Mouse (Mus musculus) limb, embryonic 10.5 days (tissue): ENCODE measurements around the gene Lrp5. TPM values are rescaled to one million over a fixed set of nuclear protein-coding genes. Genes with fewer than 3 reads are reported as not detected.
A peak's percentile ranks its signal among the peaks of the same experiment; 100 is the strongest.

Experiments
- DNase-seq: peaks from one replicate; pipeline ENCODE4 v3.0.0-alpha.2; 2017; ENCODE audit warnings: low spot score
- H3K27ac ChIP-seq: fragments of 300-500 bp; sonication (generic); 2 replicates; pipeline ENCODE4 v1.5.1; 2016; ENCODE audit warnings: mild to moderate bottlenecking
- H3K27me3 ChIP-seq: fragments of 300-500 bp; sonication (generic); 2 replicates; pipeline ENCODE4 v1.6.1; 2016; ENCODE audit warnings: low read depth, mild to moderate bottlenecking; ENCODE audit not compliant: poor library complexity, severe bottlenecking
- H3K36me3 ChIP-seq: fragments of 300-500 bp; sonication (generic); 2 replicates; pipeline ENCODE4 v1.6.1; 2016; ENCODE audit warnings: mild to moderate bottlenecking, moderate library complexity
- H3K4me1 ChIP-seq: fragments of 300-500 bp; sonication (generic); 2 replicates; pipeline ENCODE4 v1.6.1; 2016
- H3K4me3 ChIP-seq: fragments of 300-500 bp; sonication (generic); 2 replicates; pipeline ENCODE4 v1.5.1; 2016; ENCODE audit warnings: mild to moderate bottlenecking, moderate library complexity
- H3K9me3 ChIP-seq: fragments of 300-500 bp; sonication (generic); replicated peaks from 2 replicates; pipeline ENCODE4 v1.6.1; 2016; ENCODE audit warnings: mild to moderate bottlenecking
- WGBS: fragments of 180-500 bp; shearing (Covaris S2); methylation state at CpG from one replicate; pipeline ENCODE4 v1.1.7; 2016; 5-methylcytosine and 5-hydroxymethylcytosine counted together
- polyA plus RNA-seq: library from polyadenylated mRNA; unstranded; fragments of >200 nt; fragmentation: Nextera tagmentation; extraction: Ambion mirVana; gene quantifications from 2 replicates; pipeline ENCODE4 v1.2.1, GENCODE M21; 2016

Gene Lrp5
- 6.6 and 8.2 TPM in 2 replicates for polyA plus RNA-seq

DNA sequence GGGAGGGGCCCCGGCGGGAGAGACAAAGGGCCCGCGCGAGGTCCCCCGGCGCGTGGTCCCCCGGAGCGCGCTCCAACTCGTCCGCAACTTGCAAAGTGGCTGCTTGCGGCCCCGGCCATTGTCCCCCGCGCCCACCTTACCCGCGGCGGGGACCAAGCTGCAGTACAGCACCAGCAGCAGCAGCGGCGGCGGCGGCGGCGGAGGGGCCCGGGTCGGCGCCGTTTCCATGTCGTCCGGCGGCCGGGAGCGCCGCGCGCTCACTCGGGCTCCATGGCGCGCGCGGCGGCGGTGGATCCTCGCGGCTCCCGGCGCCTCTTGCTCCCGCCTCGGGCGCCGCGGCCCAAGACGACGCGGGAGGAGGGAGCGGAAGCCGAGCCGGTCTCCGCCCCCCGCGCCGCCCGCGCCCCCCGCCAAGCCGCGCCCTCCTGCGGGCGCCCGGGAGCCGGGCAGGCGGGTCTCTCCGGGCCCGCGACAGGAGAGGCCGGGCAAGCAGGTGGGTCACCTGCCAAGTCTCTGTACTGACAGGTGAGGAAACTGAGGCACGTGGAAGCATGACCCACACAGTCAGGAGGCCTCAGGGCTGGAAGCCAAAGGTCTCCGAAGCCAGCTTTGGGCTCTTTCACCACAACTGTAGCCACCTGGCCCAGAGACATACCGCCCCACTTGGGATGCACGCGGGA, at the start of gene Lrp5:
Gene Lrp5, minus strand, starts transcription at position 350 of the 680 bp plus-strand sequence.
- H3K27ac ChIP-seq = peak within 1 kb of the TSS; percentile 99
- H3K9me3 ChIP-seq = no peaks in the 10 kb centered on the region
- 1% methylated on average over 80 of the region's 83 CpGs for WGBS
- H3K4me1 ChIP-seq = peaks cover 63% of the 10 kb centered on the region
- H3K4me3 ChIP-seq = peak within 1 kb of the TSS; percentile 95
- DNase-seq = peak; percentile 72
- no peaks in the 10 kb centered on the region for H3K27me3 ChIP-seq
- 0 out of 2 replicates have a peak, but pooled peaks cover 3% of the 10 kb centered on the region for H3K36me3 ChIP-seq

DNA sequence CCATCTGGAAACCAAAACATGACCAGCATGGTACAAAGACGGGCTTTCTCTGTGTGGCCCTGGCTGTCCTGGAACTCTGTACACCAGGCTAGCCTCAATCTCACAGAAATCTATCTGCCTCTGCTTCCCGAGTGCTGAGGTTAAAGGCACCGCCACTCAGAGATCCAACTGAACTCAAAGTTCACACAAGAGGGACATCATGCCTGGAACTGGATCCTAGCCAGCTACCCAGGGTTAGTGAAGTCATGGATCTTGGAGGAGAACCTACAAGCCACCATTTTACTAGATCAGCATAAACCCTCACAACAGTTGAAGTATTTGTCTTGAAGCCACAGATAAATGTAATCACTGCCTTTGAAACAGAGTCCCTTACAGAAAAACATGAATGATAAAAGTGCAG, 49.6 kb upstream of the Lrp5 start:
- 90% methylated on average over 3 of the region's 3 CpGs for WGBS
- no peaks in the 10 kb centered on the region for H3K36me3 ChIP-seq
- H3K4me3 ChIP-seq = no peak overlapping the region
- H3K27ac ChIP-seq = no peak overlapping the region
- DNase-seq = no peak
- H3K9me3 ChIP-seq = no peaks in the 10 kb centered on the region
- H3K27me3 ChIP-seq = no peaks in the 10 kb centered on the region
- H3K4me1 ChIP-seq = no peaks in the 10 kb centered on the region

DNA sequence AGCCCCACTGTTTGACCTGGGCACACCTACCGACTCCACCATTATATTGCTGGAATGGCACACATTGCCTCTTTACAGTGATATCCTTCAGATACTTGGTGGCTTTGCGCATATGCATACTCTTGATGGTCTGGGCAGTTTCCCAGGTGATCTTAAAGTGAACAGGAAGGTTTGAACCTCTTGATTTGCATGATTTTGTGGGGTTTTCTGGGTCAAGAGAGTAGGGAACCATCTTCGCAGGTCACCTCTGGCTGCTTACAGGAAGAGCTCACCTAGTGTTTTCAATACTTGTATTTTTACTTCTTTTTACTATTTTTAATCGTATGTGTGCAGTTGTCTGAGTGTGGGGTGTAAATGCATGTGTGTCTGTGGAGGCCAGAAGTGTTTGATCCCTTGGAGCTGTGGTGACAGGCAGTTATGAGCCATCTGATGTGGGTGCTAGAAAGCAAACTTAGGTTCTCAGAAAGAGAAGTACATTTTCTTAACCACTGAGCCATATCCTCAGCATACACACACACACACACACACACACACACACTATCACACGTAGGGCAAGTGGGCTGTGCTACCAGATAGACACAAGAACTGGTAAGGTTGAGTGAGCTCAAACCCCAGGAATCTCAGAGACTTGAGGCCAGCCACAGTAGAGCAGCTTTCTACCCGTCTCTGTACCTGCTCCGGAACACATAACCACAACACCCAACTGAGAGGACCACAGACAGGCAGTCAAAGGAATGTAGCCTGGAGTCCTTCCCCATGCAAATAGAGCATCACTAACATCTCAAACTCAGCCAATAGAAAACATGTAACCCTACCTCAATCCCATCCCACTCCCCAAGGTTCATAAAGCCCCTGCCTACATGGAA, 44.6 kb upstream of the Lrp5 start:
- Histone ChIP-seq H3K27me3 (no peaks in the 10 kb centered on the region), H3K4me3 (no peak overlapping the region), H3K27ac (no peak overlapping the region), H3K36me3 (no peaks in the 10 kb centered on the region), H3K4me1 (no peaks in the 10 kb centered on the region), H3K9me3 (no peaks in the 10 kb centered on the region)
- WGBS = 86% methylated on average over 7 of the region's 7 CpGs
- DNase-seq = no peak

DNA sequence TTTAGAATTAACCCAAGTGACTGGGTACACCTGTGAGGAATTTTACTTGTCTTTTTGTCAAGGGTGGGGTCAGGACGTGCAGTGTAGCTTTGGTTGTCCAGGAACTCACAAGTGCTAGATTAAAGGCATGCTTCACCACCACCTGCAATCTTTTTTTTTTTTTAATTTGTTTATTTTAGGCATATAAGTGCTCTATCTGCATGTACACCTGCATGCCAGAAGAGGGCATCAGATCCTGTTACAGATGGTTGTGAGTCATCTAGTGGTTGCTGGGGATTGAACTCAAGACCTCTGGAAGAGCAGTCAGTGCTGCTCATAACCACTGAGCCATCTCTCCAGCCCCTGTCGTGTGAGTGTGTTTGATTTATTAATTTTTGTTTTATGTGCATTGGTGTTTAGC, 42.5 kb upstream of the Lrp5 start:
- H3K9me3 ChIP-seq = no peaks in the 10 kb centered on the region
- no peaks in the 10 kb centered on the region for H3K4me1 ChIP-seq
- no peak for DNase-seq
- no peaks in the 10 kb centered on the region for H3K27me3 ChIP-seq
- no peak overlapping the region for H3K27ac ChIP-seq
- no peak overlapping the region for H3K4me3 ChIP-seq
- 66% methylated on average over 2 of the region's 2 CpGs for WGBS
- H3K36me3 ChIP-seq = no peaks in the 10 kb centered on the region

DNA sequence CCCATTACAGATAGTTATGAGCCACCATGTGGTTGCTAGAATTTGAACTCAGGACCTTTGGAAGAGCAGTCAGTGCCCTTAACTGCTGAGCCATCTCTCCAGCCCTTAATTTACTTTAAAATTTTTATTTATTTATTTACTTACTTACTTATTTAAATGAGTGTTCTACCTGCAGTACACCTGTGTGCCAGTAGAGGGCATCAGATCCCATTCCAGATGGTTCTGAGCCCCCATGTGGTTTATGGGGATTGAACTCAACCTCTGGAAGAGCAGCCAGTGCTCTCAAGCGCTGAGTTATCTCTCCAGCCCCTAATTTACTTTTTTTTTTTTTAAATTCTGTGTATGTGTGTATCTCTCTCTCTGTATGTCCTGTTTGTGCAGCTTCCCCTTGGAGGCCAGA, 38.4 kb upstream of the Lrp5 start:
- no peaks in the 10 kb centered on the region for H3K36me3 ChIP-seq
- 32% methylated on average over 1 of the region's 1 CpGs for WGBS
- H3K9me3 ChIP-seq = no peaks in the 10 kb centered on the region
- H3K4me1 ChIP-seq = peaks cover 4% of the 10 kb centered on the region; the same call in 1 of the 2 replicates
- H3K4me3 ChIP-seq = no peak overlapping the region
- H3K27ac ChIP-seq = no peak overlapping the region
- H3K27me3 ChIP-seq = no peaks in the 10 kb centered on the region
- DNase-seq = peak; percentile 60

DNA sequence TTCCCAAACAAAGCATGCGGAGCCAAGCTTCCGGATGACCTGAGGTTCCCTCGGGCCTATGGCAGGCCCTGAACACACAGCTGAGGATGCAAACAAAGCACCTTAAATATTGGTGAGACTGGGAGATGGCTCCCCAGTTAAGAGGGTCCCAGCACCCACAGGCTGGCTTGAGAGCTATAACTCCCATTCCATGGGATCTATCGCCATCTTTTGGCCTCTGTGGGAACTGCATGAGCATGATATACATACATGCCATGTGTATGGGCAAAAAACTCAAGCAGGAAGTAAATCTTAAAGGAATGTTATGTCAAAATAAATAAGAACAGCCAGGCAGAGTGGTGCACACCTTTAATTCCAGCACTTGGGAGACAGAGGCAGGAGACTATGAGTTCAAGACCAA, 37.5 kb upstream of the Lrp5 start:
- H3K36me3 ChIP-seq = no peaks in the 10 kb centered on the region
- no peaks in the 10 kb centered on the region for H3K27me3 ChIP-seq
- peaks cover 12% of the 10 kb centered on the region for H3K4me1 ChIP-seq
- H3K9me3 ChIP-seq = no peaks in the 10 kb centered on the region
- H3K4me3 ChIP-seq = no peak overlapping the region
- DNase-seq = no peak
- WGBS = 79% methylated on average over 4 of the region's 4 CpGs
- no peak overlapping the region for H3K27ac ChIP-seq

DNA sequence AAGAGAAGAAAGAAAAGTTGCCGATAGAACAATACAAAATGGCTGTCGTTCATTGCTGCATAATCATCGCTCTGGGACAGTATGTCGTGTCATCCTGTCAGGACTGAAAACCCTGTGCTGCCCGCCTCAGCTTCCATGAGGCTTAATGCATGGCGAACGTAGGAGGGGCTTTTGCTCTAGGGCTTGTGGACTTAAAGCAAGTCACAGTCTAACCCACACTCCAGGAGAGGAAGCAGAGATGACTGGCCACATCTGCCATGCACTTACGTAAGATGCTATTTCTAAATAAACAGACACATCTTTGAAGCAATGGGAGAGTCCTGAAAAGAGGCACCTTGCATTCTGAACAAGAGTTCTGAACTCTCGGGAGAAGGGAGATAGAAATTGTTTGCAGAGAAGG, 36.8 kb upstream of the Lrp5 start:
- Histone ChIP-seq H3K27me3 (no peaks in the 10 kb centered on the region), H3K4me3 (no peak overlapping the region), H3K9me3 (no peaks in the 10 kb centered on the region), H3K36me3 (peaks cover 6% of the 10 kb centered on the region), H3K4me1 (peaks cover 17% of the 10 kb centered on the region), H3K27ac (no peak overlapping the region)
- WGBS = 96% methylated on average over 9 of the region's 9 CpGs
- DNase-seq = no peak

DNA sequence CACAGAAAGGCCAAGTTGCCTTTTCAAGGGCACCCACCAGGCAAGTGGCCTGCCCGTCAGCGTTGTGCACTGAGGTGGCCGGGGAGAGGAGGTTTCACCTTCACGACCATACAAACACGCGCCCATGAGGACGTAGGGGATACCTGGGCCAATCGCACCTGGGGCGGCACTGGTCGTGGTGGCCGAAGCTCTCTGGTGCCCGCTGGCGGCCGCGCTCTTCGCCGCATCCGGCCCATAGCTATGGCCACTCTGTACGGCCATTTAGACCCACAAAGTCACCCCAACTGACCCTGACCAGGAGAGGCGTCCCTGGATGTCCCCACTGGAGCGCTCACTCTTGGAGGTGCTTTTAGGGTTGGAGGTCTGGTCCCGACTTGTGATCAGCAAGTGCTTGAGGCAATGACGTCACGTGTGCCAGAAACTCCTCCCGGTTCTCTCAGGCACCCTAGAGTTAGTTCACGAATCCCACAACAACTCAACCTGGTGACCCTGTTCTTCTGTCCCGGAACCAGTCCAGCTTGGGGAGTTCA, 33.1 kb upstream of the Lrp5 start:
- DNase-seq = peak; percentile 79
- H3K4me3 ChIP-seq = peak overlapping the region; percentile 49
- H3K27me3 ChIP-seq = no peaks in the 10 kb centered on the region
- peaks cover 17% of the 10 kb centered on the region for H3K4me1 ChIP-seq
- 2% methylated on average over 27 of the region's 27 CpGs for WGBS
- peak overlapping the region; percentile 65 for H3K27ac ChIP-seq
- peaks cover 43% of the 10 kb centered on the region for H3K36me3 ChIP-seq
- no peaks in the 10 kb centered on the region for H3K9me3 ChIP-seq

DNA sequence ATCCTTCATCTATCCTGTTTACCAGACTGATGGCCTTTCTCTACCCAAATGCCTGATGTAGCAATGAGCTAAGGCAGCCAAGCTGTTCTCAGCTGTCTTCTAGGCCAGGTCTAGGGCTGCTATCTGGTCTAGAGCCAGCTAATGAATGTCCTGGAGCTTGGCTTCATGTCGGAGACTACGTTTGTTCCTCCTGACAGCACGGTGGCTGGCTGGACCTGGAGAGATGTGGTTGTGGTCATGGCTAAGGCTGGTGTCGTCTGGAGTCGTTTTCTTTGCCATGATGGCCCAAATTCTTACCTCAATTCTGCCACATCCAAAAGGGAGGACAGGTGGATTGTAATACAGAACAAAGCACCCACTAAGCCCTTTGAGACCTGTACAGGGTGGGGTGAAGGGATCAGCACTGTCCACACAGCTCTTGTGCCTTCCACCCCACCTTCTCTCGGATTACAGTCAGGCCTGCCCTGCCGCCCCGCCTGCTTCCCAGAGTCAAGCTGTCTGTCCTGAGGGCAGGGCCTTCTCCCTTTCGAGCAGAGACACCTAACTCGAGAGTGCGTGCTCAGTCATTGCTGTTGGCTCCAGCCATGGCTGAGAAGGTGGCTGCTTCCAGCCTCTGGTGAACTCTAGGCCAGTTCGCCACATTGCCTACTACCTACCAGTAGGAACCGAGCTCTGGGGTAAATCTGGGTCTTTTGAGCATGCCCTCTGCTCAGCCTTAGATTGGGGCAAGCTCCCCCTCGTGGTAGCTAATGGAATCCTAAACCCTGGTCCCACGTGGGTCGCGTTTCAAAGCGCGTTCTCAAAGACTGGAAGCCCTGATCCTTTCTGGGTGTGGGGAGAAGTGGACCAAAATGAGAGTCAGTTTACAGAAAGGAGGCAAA, 32.4 kb upstream of the Lrp5 start:
- peak overlapping the region; percentile 65 for H3K27ac ChIP-seq
- WGBS = 38% methylated on average over 19 of the region's 19 CpGs

DNA sequence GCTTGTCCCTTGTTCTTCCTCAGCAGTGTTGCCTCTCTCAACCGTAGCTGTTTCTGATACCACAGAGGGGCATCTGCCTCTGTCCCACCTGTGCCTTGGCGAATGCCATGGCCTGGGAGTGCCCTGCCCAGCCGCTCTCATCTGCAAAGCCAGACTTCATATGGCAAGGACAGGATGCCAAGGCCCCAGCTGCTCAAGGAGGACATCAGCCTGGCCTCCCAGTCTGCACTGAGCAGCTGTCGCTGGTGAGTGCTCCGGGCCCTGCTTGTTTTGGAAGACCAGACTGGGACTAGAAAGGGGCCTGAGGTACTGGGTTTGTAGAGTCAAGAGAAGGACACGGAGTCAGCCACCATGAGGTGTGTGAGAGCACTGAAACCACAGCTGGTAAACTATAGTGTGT, 28.0 kb upstream of the Lrp5 start:
- H3K36me3 ChIP-seq = peaks cover 63% of the 10 kb centered on the region
- H3K27me3 ChIP-seq = no peaks in the 10 kb centered on the region
- no peaks in the 10 kb centered on the region for H3K9me3 ChIP-seq
- DNase-seq = no peak
- H3K27ac ChIP-seq = no peak overlapping the region
- 93% methylated on average over 6 of the region's 6 CpGs for WGBS
- H3K4me3 ChIP-seq = no peak overlapping the region
- H3K4me1 ChIP-seq = peaks cover 12% of the 10 kb centered on the region

More for the DNA sequence above, 32.4 kb upstream of the Lrp5 start:
- H3K27me3 ChIP-seq = no peaks in the 10 kb centered on the region
- H3K36me3 ChIP-seq = peaks cover 51% of the 10 kb centered on the region
- H3K4me3 ChIP-seq = peak overlapping the region; percentile 49
- peaks cover 17% of the 10 kb centered on the region for H3K4me1 ChIP-seq
- DNase-seq = peak; percentile 78
- no peaks in the 10 kb centered on the region for H3K9me3 ChIP-seq

DNA sequence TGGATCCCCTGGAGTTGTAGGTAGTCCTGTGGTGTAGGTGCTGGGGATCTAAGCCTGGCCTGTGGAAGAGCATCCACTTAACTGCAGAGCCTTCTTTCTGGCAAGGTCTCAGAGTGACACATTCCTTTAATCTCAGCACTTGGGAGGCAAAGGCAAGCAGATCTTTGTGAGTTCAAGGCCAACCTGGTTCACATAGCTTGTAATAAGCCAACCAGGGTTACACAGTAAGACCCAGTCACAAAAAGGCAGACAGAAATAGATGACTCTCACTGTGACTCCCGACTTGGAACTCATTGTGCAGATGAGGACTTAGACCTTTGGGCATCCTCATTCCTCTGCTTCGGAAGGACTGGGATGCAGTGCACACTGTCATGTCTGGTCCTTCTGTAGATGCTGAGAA, 24.1 kb upstream of the Lrp5 start:
- 91% methylated on average over 2 of the region's 2 CpGs for WGBS
- Histone ChIP-seq H3K9me3 (no peaks in the 10 kb centered on the region), H3K4me3 (no peak overlapping the region), H3K36me3 (peaks cover 30% of the 10 kb centered on the region), H3K4me1 (peaks cover 17% of the 10 kb centered on the region), H3K27me3 (no peaks in the 10 kb centered on the region), H3K27ac (no peak overlapping the region)
- DNase-seq = no peak

DNA sequence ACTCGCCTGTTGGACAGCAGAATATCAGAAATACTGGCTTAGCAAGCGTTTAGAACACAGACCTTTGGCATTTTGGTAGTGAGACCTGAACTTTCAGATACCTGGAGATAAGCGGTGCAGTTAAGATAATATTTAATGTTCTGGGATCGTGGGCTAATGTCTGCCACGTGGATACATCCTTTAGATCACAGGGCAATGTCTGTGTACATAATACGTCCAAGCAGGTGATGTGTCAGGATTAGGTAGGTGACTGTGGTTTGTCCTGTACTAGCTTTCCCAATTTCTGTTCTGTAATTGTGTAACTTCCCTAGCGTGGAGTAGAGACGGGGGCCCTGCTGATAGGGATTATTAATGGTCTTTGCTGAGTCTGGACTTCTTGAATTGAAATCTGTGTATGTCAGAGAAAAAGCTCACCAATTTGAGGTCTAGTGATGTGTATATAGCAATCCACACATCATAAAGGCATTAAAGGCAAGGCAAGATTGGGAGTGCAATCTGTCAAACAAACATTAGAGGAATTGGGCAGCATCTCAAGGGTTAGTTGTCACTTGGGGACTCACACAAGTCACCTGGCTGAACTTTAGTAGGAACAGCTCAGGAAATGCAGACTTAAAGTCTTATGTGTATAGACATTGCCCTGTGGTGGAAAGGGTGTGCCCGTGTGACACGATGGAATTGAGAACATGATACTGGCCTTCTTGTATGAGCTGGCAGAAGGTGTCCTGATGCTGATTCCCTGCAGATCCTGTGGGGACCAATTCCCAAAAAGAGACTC, 22.8 kb upstream of the Lrp5 start:
- Histone ChIP-seq H3K4me1 (peaks cover 17% of the 10 kb centered on the region), H3K4me3 (peak overlapping the region; percentile 88), H3K9me3 (no peaks in the 10 kb centered on the region), H3K27me3 (no peaks in the 10 kb centered on the region), H3K27ac (no peak overlapping the region), H3K36me3 (peaks cover 18% of the 10 kb centered on the region)
- no peak for DNase-seq
- 48% methylated on average over 10 of the region's 10 CpGs for WGBS
